Mouse (Mus musculus): ENCODE data around the gene Unc45b. TPM values are rescaled to one million over a fixed set of nuclear protein-coding genes. Genes with fewer than 3 reads are reported as not detected.
A peak's percentile ranks its signal among the peaks of the same experiment; 100 is the strongest.

The Unc45b gene
- polyA plus RNA-seq, 1 experiment, result 1.0 TPM

DNA sequence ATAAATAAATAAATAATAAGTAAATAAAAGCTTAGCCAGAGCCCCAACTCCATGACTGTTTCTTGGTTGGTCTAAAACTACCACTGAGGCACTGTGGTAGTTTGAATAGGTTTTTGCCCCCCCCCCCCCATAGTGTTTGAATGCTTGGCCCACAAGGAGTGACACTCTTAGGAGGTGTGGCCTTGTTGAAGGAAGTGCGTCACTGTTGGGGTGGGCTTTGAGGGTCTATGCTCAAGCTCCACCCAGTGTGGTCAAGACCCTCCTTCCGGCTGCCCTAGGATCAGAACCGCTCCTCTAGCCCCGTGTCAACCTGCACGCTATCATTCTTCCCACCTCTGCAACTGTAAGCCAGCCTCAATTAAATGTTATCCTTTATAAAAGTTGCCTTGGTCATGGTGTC is 34.7 kb upstream of the Unc45b start:
- 94% methylated on average over 5 of the region's 5 CpGs for WGBS
- H3K4me3 ChIP-seq (ENCODE audit: low read depth, low read length), result no peak overlapping the region
- H3K36me3 ChIP-seq (ENCODE audit: control insufficient read depth, insufficient read depth, low read length), result peaks cover 11% of the 10 kb centered on the region; the same call in 1 of the 2 replicates
- no peak overlapping the region for H3K27ac ChIP-seq (ENCODE audit: insufficient read depth, low read depth, low read length)
- no peak for TF ChIP-seq CTCF (IDR thresholded peaks at IDR 0.05; ENCODE audit: extremely low read depth, insufficient read length, insufficient replicate concordance, low read depth, low read length)
- TF ChIP-seq POLR2A (IDR thresholded peaks at IDR 0.05; ENCODE audit: low read depth, low read length), result no peak
- H3K27me3 ChIP-seq (ENCODE audit: control insufficient read depth, insufficient read depth, low read length), result no peaks in the 10 kb centered on the region
- no peaks in the 10 kb centered on the region for H3K4me1 ChIP-seq (ENCODE audit: control insufficient read depth, insufficient read depth, insufficient read length, low read length)

DNA sequence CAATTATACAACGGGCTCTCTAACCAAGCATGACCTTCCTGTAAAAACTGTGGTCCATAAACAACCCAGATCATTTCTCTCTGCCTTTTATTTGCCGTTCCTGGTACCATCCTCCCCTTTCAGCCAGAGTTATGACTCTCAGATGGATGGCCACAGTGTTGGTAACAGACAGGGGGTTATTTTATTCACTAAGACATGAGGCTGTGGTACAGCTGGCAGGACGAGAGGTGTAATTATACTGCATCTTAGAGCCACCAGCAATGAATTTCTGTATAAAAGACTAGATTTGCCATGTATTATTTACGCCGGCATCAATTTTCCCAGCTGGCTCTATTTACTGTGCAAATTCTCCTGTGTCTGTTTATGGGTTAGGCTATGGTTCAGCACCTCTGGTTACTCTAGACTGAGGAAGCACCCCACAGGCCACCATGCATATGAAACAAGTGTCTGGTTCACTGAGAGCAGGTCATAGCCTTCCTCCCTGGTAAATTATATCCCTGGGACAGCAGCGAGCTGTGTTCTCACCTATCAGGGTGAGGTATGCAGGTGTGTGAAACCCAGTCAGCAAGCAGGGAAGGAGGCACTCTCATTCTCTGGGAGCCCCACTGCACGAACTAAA is 32.5 kb upstream of the Unc45b start:
- H3K4me3 ChIP-seq (ENCODE audit: low read depth, low read length), result no peak overlapping the region
- H3K4me1 ChIP-seq (ENCODE audit: control insufficient read depth, insufficient read depth, insufficient read length, low read length), result 0 out of 2 replicates have a peak, but pooled peaks cover 2% of the 10 kb centered on the region
- TF ChIP-seq CTCF (IDR thresholded peaks at IDR 0.05; ENCODE audit: extremely low read depth, insufficient read length, insufficient replicate concordance, low read depth, low read length) (no peak), POLR2A (IDR thresholded peaks at IDR 0.05; ENCODE audit: low read depth, low read length) (no peak)
- no peaks in the 10 kb centered on the region for H3K27me3 ChIP-seq (ENCODE audit: control insufficient read depth, insufficient read depth, low read length)
- peaks cover 18% of the 10 kb centered on the region for H3K36me3 ChIP-seq (ENCODE audit: control insufficient read depth, insufficient read depth, low read length)
- WGBS, result 89% methylated on average over 7 of the region's 7 CpGs
- no peak overlapping the region for H3K27ac ChIP-seq (ENCODE audit: insufficient read depth, low read depth, low read length)

DNA sequence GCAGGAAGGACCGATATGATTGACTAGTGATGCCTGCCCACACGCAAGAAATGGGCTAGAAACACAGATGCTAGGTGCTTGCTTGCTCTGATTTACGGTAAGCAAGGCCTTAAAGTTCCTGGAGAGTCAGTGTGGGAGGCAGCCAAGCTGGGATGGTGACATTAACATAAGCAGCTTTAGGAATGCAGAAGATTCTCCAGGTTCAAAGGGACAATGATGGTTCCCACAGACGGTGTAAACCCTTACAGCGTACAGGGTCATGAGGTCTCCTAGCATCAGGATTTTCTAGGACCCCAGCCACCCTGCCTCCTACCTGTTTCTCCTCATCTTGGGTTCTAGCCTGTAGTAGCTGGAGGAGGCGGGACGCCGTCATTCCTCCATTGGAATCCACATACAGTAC is 27.2 kb upstream of the Unc45b start:
- no peak for TF ChIP-seq POLR2A (IDR thresholded peaks at IDR 0.05; ENCODE audit: low read depth, low read length)
- no peak for TF ChIP-seq CTCF (IDR thresholded peaks at IDR 0.05; ENCODE audit: extremely low read depth, insufficient read length, insufficient replicate concordance, low read depth, low read length)
- WGBS, result 91% methylated on average over 8 of the region's 8 CpGs
- H3K27me3 ChIP-seq (ENCODE audit: control insufficient read depth, insufficient read depth, low read length), result no peaks in the 10 kb centered on the region
- no peak overlapping the region for H3K27ac ChIP-seq (ENCODE audit: insufficient read depth, low read depth, low read length)
- 0 out of 2 replicates have a peak, but pooled peaks cover 2% of the 10 kb centered on the region for H3K4me1 ChIP-seq (ENCODE audit: control insufficient read depth, insufficient read depth, insufficient read length, low read length)
- no peak overlapping the region for H3K4me3 ChIP-seq (ENCODE audit: low read depth, low read length)
- H3K36me3 ChIP-seq (ENCODE audit: control insufficient read depth, insufficient read depth, low read length), result peaks cover 15% of the 10 kb centered on the region

DNA sequence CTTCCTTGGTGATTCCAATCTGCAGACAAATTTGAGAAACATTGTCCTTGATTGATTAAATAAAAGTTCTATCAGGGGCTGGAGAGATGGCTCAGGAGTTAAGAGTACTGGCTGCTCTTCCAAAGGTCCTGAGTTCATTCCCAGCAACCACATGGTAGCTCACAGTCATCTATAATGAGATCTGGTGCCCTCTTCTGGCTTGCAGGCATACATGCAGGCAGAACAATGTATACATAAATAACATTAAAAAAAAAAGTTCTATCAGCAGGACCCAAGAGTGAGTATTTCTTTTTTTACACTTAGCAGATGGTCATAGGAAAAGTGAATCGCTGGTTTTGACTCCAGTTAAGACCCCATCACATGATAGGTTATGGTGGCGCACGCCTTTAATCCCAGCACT is 23.8 kb upstream of the Unc45b start:
- WGBS, result 82% methylated on average over 3 of the region's 3 CpGs
- Histone ChIP-seq H3K4me3 (ENCODE audit: low read depth, low read length) (no peak overlapping the region), H3K27me3 (ENCODE audit: control insufficient read depth, insufficient read depth, low read length) (no peaks in the 10 kb centered on the region), H3K4me1 (ENCODE audit: control insufficient read depth, insufficient read depth, insufficient read length, low read length) (peaks cover 2% of the 10 kb centered on the region; the same call in 1 of the 2 replicates), H3K36me3 (ENCODE audit: control insufficient read depth, insufficient read depth, low read length) (peaks cover 7% of the 10 kb centered on the region), H3K27ac (ENCODE audit: insufficient read depth, low read depth, low read length) (no peak overlapping the region)
- TF ChIP-seq CTCF (IDR thresholded peaks at IDR 0.05; ENCODE audit: extremely low read depth, insufficient read length, insufficient replicate concordance, low read depth, low read length), result no peak
- TF ChIP-seq POLR2A (IDR thresholded peaks at IDR 0.05; ENCODE audit: low read depth, low read length), result no peak

DNA sequence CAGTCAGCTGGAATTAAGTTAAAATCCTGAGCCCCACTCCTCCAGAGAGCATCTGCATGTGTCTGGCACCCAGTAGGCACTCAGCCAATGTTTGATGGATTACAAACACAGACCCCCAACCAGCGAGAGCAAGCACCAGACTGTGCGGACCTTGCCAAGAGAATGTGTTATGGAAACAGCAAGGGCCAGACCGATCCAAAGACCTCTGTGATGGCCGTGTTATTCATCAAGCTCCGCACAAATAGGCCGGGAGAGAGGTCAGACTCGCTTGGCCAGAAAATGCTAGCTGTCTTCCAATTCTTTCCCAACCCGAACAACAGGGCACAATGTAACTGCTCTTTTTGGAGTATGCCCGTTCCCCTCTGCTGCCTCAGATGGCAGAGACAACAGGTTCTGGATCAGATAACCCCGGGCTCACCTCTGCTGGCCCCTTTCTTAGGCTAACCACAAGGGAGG is 21.8 kb upstream of the Unc45b start:
- no peak overlapping the region for H3K27ac ChIP-seq (ENCODE audit: insufficient read depth, low read depth, low read length)

DNA sequence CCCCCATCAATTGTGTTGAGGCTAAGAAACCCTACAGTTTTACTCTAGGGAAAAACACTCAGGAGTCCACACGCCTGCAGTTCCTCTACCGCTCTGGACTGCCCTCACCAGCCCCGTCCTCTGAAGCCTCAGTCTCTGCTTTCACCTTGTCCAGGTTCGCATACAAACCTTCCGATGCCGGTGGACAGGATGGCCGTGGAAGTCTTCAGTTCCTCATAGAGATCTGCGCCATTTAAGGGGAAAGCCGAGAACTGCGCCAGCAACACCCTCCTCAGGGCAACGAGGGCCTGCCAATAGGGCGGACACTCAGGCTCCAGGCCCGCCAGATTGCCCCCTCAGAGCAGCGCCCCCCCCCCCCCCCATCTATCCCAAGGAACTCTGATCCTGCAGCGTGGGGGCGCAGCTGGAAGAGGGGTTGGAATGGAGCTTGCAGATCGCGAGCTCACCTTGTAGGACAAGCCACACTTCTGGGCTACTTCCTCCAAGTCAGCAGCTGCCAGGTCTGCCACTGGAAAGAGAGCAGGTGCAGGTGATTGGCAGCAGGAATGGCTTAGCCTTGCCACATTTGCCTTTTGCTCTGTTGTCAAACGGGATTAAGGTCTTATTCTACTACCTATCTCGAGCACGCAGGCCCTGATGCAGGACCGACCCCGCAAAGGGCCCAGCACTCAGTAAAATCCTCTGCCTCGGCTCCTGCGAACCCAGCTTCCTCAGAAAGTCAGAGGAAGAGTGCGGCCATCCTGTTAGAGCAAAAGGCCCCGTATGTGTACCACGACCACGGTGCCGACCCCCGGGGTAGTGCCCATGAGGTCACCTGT is 20.6 kb upstream of the Unc45b start:
- Histone ChIP-seq H3K36me3 (ENCODE audit: control insufficient read depth, insufficient read depth, low read length) (no peaks in the 10 kb centered on the region), H3K4me1 (ENCODE audit: control insufficient read depth, insufficient read depth, insufficient read length, low read length) (peaks cover 2% of the 10 kb centered on the region; the same call in 1 of the 2 replicates), H3K27me3 (ENCODE audit: control insufficient read depth, insufficient read depth, low read length) (no peaks in the 10 kb centered on the region), H3K27ac (ENCODE audit: insufficient read depth, low read depth, low read length) (peak overlapping the region; percentile 76), H3K4me3 (ENCODE audit: low read depth, low read length) (peak overlapping the region; percentile 71)
- whole genome bisulfite sequencing, result 2% methylated on average over 31 of the region's 31 CpGs
- TF ChIP-seq CTCF (IDR thresholded peaks at IDR 0.05; ENCODE audit: extremely low read depth, insufficient read length, insufficient replicate concordance, low read depth, low read length) (no peak), POLR2A (IDR thresholded peaks at IDR 0.05; ENCODE audit: low read depth, low read length) (no peak; the same call in 1 of the 2 replicates)

More for the DNA sequence above, 21.8 kb upstream of the Unc45b start:
- Histone ChIP-seq H3K27me3 (ENCODE audit: control insufficient read depth, insufficient read depth, low read length) (no peaks in the 10 kb centered on the region), H3K4me1 (ENCODE audit: control insufficient read depth, insufficient read depth, insufficient read length, low read length) (peaks cover 2% of the 10 kb centered on the region; the same call in 1 of the 2 replicates), H3K36me3 (ENCODE audit: control insufficient read depth, insufficient read depth, low read length) (no peaks in the 10 kb centered on the region), H3K4me3 (ENCODE audit: low read depth, low read length) (no peak overlapping the region)
- no peak for TF ChIP-seq POLR2A (IDR thresholded peaks at IDR 0.05; ENCODE audit: low read depth, low read length)
- WGBS, result 59% methylated on average over 10 of the region's 10 CpGs

DNA sequence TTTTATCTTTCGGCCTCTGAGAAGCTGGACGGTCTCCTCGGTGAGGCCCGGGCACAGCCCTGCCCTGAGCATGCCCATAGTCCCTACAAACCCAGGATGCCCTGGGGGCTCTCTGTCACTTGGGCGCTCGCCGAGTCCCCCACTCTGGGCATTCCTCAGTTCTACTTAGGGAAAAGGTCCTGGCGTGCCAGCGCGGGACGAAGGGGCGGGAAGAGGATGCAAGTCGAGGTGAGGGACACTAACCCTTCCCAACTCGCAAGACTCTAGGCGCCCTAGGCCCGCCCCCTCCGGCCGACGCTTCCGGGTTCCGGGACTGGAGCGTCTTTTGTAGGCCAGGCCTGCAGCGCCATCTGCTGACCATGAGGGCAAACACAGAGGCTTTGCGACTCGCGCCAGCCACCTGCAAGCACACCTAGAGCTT is 20.0 kb upstream of the Unc45b start, which contains the start of gene Rad51d:
Gene Rad51d (minus strand): TSS at position 273 of the 421 bp plus-strand sequence.
- TF ChIP-seq POLR2A (IDR thresholded peaks at IDR 0.05; ENCODE audit: low read depth, low read length) (peak; percentile 72), CTCF (IDR thresholded peaks at IDR 0.05; ENCODE audit: extremely low read depth, insufficient read length, insufficient replicate concordance, low read depth, low read length) (peak; percentile 88)
- Histone ChIP-seq H3K27me3 (ENCODE audit: control insufficient read depth, insufficient read depth, low read length) (no peaks in the 10 kb centered on the region), H3K27ac (ENCODE audit: insufficient read depth, low read depth, low read length) (peak within 1 kb of the TSS; percentile 76), H3K4me1 (ENCODE audit: control insufficient read depth, insufficient read depth, insufficient read length, low read length) (peaks cover 2% of the 10 kb centered on the region; the same call in 1 of the 2 replicates), H3K4me3 (ENCODE audit: low read depth, low read length) (peak within 1 kb of the TSS; percentile 71), H3K36me3 (ENCODE audit: control insufficient read depth, insufficient read depth, low read length) (no peaks in the 10 kb centered on the region)
- WGBS, result under 1% methylated on average over 26 of the region's 26 CpGs

All from small intestine, adult 2 months (tissue).